Mouse (Mus musculus) testis, adult 10 weeks (tissue): ENCODE measurements around the gene Pak3. TPM values are rescaled to one million over a fixed set of nuclear protein-coding genes. Genes with fewer than 3 reads are reported as not detected.

Source experiments
- polyA plus RNA-seq: library from polyadenylated mRNA; stranded (reverse); fragments of 350-450 nt; fragmentation: Illumina TruSeq; extraction: RNeasy Lipid Tissue Mini Kit (QIAGEN cat#74804); gene quantifications from one replicate; pipeline ENCODE4 v1.2.3, GENCODE M21; 2014; ENCODE audit warnings: low read depth, low replicate concordance

Gene Pak3
- 48.7 TPM for polyA plus RNA-seq

DNA sequence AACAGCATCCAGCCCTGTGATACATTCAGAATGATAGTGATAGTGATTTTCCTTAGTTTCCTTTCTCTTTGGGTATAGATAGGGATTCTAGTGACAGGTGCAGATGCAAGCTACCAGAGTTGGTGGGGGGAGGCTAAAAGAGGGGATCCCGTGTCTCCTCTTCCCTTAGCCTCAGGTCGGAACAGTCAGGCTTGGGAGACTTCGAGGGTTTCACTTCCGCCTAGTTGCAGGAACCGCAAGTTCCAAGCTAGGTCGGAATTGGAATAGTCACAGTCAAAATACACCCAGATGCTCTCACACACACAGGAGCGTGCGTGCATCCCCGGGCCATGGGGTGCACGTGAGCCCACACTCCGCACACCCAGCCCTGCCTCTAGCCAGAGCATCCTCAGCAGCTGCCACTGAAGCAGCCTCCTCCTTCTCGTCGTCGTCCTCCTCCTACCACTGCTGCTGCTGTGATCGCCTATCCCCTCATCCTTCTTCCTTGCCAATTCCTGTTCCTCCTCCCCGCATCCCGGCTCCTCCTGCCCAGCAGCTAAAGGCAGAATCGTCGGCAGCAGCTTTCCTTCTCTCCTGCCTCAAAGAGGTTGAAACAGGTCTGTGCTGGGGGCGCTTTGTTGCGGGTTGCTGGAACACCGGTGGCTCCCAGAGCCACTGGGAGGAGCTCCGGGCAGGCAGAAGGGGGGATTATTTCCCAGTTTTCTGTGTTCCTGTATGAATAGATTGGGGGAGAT is at the start of gene Pak3:
Gene Pak3 (plus strand): TSS at position 424 of the 734 bp plus-strand sequence.

GRCm38 (mm10) chrX:143827212-143827611 is 308.8 kb downstream of the Pak3 start, which contains the start of gene Capn6:
Gene Capn6, minus strand, starts transcription at chrX:143827414.

Other genes starting within 250 kb of the Pak3 start
- gene Chrdl1, start 124.3 kb upstream of the Pak3 start, polyA plus RNA-seq, result 9.6 TPM